Mouse (Mus musculus): ENCODE measurements around the gene Grm4. TPM values are rescaled to one million over a fixed set of nuclear protein-coding genes. Genes with fewer than 3 reads are reported as not detected.

The Grm4 gene
- polyA plus RNA-seq, 1 experiment, result not detected

GRCm38 (mm10) chr17:27512619-27513161, 8.5 kb downstream of the Grm4 start:
- peaks cover 98% of the 10 kb centered on the region for H3K27me3 ChIP-seq (ENCODE audit: control insufficient read depth, insufficient read depth, insufficient read length)
- H3K79me2 ChIP-seq (ENCODE audit: control insufficient read depth, insufficient read depth), result no peaks in the 10 kb centered on the region
- no peak for TF ChIP-seq MYOD1 (IDR thresholded peaks at IDR 0.05; ENCODE audit: control insufficient read depth in 1 of 3, insufficient read length in 2 of 3, low read depth in 2 of 3)
- no peak for TF ChIP-seq SRF (IDR thresholded peaks at IDR 0.05; ENCODE audit: control insufficient read depth, insufficient read length, low read depth)
- no peak for TF ChIP-seq USF1 (IDR thresholded peaks at IDR 0.05; ENCODE audit: low read depth)
- no peak for TF ChIP-seq POLR2A (IDR thresholded peaks at IDR 0.05; ENCODE audit: insufficient read length, low read depth)
- no peak for TF ChIP-seq REST (IDR thresholded peaks at IDR 0.05; ENCODE audit: insufficient read depth, insufficient read length)
- TF ChIP-seq E2F4 (IDR thresholded peaks at IDR 0.05; ENCODE audit: insufficient read depth), result no peak
- TF ChIP-seq MYOG (IDR thresholded peaks at IDR 0.05; ENCODE audit: control insufficient read depth in 1 of 3, insufficient read depth in 1 of 3, insufficient read length in 2 of 3, low read depth in 2 of 3), result no peak
- TF ChIP-seq POLR2AphosphoS2 (IDR thresholded peaks at IDR 0.05; ENCODE audit: insufficient read length, low read depth), result no peak
- TF ChIP-seq TCF3 (IDR thresholded peaks at IDR 0.05; ENCODE audit: insufficient read length, low read depth), result no peak
- TF ChIP-seq TCF12 (IDR thresholded peaks at IDR 0.05; ENCODE audit: insufficient read depth, poor library complexity, severe bottlenecking), result no peak
- no peak for TF ChIP-seq MAX (IDR thresholded peaks at IDR 0.05; ENCODE audit: low read depth)
- TF ChIP-seq CEBPB (IDR thresholded peaks at IDR 0.05; ENCODE audit: insufficient read depth, poor library complexity, severe bottlenecking), result no peak
- H3K4me3 ChIP-seq, result no peak overlapping the region
- H3K36me3 ChIP-seq (ENCODE audit: control insufficient read depth, insufficient read depth), result no peaks in the 10 kb centered on the region
- H3K4me2 ChIP-seq (ENCODE audit: low read depth), result no peak overlapping the region
- no peak overlapping the region for H3ac ChIP-seq (ENCODE audit: control insufficient read depth, insufficient read length)

DNA sequence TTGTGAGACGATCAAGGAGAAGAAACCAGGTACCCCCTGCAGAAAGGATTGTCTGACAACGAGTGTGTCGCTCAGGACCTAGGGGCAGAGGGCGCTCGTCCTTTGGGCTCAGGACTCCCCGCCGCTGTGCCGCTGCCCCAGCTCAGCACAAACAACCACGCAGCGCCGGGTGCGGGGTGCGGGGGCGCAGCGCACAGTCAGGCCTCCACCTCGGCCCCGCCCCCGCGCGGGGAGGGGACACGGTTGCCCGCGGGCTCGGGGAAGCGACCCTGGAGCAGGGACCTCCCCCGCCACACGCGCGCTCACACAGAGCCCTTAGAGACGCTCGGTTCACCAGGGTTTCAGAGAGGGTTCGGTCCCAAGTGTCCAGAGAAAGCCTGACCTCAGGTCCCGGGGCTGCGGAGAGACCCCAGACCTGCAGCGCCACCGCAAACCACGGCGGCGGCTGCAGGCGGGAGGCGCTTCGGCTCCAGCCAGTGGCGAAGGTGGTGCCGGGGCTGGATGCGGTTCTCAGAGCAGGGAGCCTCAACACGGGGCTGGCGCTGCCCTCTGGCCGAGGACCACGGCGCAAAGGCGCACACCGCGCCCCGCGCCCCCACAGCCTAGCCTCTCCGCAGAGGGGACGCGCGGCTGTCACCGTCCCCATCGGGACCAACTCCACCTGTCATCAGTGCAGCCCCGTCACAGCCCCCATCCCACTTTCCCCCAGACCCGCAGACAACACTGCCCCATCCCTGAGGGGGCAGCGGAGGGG, 9.2 kb downstream of the Grm4 start:
- Histone ChIP-seq H3ac (ENCODE audit: control insufficient read depth, insufficient read length) (no peak overlapping the region), H3K79me2 (ENCODE audit: control insufficient read depth, insufficient read depth) (no peaks in the 10 kb centered on the region), H3K4me3 (no peak overlapping the region), H3K4me2 (ENCODE audit: low read depth) (no peak overlapping the region), H3K36me3 (ENCODE audit: control insufficient read depth, insufficient read depth) (no peaks in the 10 kb centered on the region), H3K27me3 (ENCODE audit: control insufficient read depth, insufficient read depth, insufficient read length) (peaks cover 98% of the 10 kb centered on the region)
- TF ChIP-seq USF1 (IDR thresholded peaks at IDR 0.05; ENCODE audit: low read depth) (no peak), SRF (IDR thresholded peaks at IDR 0.05; ENCODE audit: control insufficient read depth, insufficient read length, low read depth) (no peak), TCF3 (IDR thresholded peaks at IDR 0.05; ENCODE audit: insufficient read length, low read depth) (no peak), MAX (IDR thresholded peaks at IDR 0.05; ENCODE audit: low read depth) (no peak), MYOD1 (IDR thresholded peaks at IDR 0.05; ENCODE audit: control insufficient read depth in 1 of 3, insufficient read length in 2 of 3, low read depth in 2 of 3) (no peak), POLR2A (IDR thresholded peaks at IDR 0.05; ENCODE audit: insufficient read length, low read depth) (no peak), REST (IDR thresholded peaks at IDR 0.05; ENCODE audit: insufficient read depth, insufficient read length) (no peak), CEBPB (IDR thresholded peaks at IDR 0.05; ENCODE audit: insufficient read depth, poor library complexity, severe bottlenecking) (no peak), MYOG (IDR thresholded peaks at IDR 0.05; ENCODE audit: control insufficient read depth in 1 of 3, insufficient read depth in 1 of 3, insufficient read length in 2 of 3, low read depth in 2 of 3) (no peak), E2F4 (IDR thresholded peaks at IDR 0.05; ENCODE audit: insufficient read depth) (no peak), TCF12 (IDR thresholded peaks at IDR 0.05; ENCODE audit: insufficient read depth, poor library complexity, severe bottlenecking) (no peak), POLR2AphosphoS2 (IDR thresholded peaks at IDR 0.05; ENCODE audit: insufficient read length, low read depth) (no peak)

DNA sequence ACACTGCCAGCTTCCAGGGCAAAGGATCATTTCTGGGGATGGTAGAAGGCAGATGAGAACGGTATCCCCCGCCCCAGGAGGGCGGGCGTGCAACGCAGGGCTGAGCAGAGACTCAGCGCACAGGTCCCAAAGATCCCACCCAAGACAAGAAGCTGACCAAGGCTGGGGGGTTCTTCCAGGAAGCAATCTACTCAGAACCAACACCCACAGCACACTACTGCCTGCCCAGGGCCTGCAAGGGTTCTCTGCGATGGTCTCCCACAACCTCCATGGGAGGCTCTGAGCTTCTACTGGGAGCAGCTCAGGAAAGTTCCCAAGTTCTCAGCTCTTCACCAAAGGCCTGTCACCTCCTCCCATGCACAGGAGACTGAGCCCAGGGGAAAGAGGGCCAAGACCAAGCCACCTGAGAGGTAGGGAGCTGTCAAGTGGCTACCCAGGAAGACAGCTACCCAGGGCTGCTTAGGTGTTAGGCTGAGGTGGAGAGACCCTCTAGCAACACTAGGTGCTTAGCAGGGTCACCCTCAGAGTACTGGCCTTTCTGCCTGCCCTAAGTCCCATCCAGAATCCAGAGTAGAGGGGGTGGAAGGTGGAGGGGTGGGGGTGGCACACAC, 10.0 kb downstream of the Grm4 start:
- Histone ChIP-seq H3ac (ENCODE audit: control insufficient read depth, insufficient read length) (no peak overlapping the region), H3K36me3 (ENCODE audit: control insufficient read depth, insufficient read depth) (no peaks in the 10 kb centered on the region), H3K4me2 (ENCODE audit: low read depth) (no peak overlapping the region), H3K79me2 (ENCODE audit: control insufficient read depth, insufficient read depth) (no peaks in the 10 kb centered on the region), H3K27me3 (ENCODE audit: control insufficient read depth, insufficient read depth, insufficient read length) (peaks cover 95% of the 10 kb centered on the region), H3K4me3 (no peak overlapping the region)
- TF ChIP-seq USF1 (IDR thresholded peaks at IDR 0.05; ENCODE audit: low read depth) (no peak), REST (IDR thresholded peaks at IDR 0.05; ENCODE audit: insufficient read depth, insufficient read length) (no peak), POLR2AphosphoS2 (IDR thresholded peaks at IDR 0.05; ENCODE audit: insufficient read length, low read depth) (no peak), TCF12 (IDR thresholded peaks at IDR 0.05; ENCODE audit: insufficient read depth, poor library complexity, severe bottlenecking) (no peak), SRF (IDR thresholded peaks at IDR 0.05; ENCODE audit: control insufficient read depth, insufficient read length, low read depth) (no peak), MAX (IDR thresholded peaks at IDR 0.05; ENCODE audit: low read depth) (no peak), POLR2A (IDR thresholded peaks at IDR 0.05; ENCODE audit: insufficient read length, low read depth) (no peak), E2F4 (IDR thresholded peaks at IDR 0.05; ENCODE audit: insufficient read depth) (no peak), CEBPB (IDR thresholded peaks at IDR 0.05; ENCODE audit: insufficient read depth, poor library complexity, severe bottlenecking) (no peak), MYOG (IDR thresholded peaks at IDR 0.05; ENCODE audit: control insufficient read depth in 1 of 3, insufficient read depth in 1 of 3, insufficient read length in 2 of 3, low read depth in 2 of 3) (no peak), TCF3 (IDR thresholded peaks at IDR 0.05; ENCODE audit: insufficient read length, low read depth) (no peak), MYOD1 (IDR thresholded peaks at IDR 0.05; ENCODE audit: control insufficient read depth in 1 of 3, insufficient read length in 2 of 3, low read depth in 2 of 3) (no peak)

GRCm38 (mm10) chr17:27510258-27511124, 10.7 kb downstream of the Grm4 start:
- H3K4me2 ChIP-seq (ENCODE audit: low read depth), result no peak overlapping the region
- H3K4me3 ChIP-seq, result no peak overlapping the region
- TF ChIP-seq POLR2AphosphoS2 (IDR thresholded peaks at IDR 0.05; ENCODE audit: insufficient read length, low read depth) (no peak), MYOG (IDR thresholded peaks at IDR 0.05; ENCODE audit: control insufficient read depth in 1 of 3, insufficient read depth in 1 of 3, insufficient read length in 2 of 3, low read depth in 2 of 3) (no peak), MYOD1 (IDR thresholded peaks at IDR 0.05; ENCODE audit: control insufficient read depth in 1 of 3, insufficient read length in 2 of 3, low read depth in 2 of 3) (no peak), TCF12 (IDR thresholded peaks at IDR 0.05; ENCODE audit: insufficient read depth, poor library complexity, severe bottlenecking) (no peak), USF1 (IDR thresholded peaks at IDR 0.05; ENCODE audit: low read depth) (no peak), E2F4 (IDR thresholded peaks at IDR 0.05; ENCODE audit: insufficient read depth) (no peak), POLR2A (IDR thresholded peaks at IDR 0.05; ENCODE audit: insufficient read length, low read depth) (no peak), CEBPB (IDR thresholded peaks at IDR 0.05; ENCODE audit: insufficient read depth, poor library complexity, severe bottlenecking) (no peak), SRF (IDR thresholded peaks at IDR 0.05; ENCODE audit: control insufficient read depth, insufficient read length, low read depth) (no peak), REST (IDR thresholded peaks at IDR 0.05; ENCODE audit: insufficient read depth, insufficient read length) (no peak), TCF3 (IDR thresholded peaks at IDR 0.05; ENCODE audit: insufficient read length, low read depth) (no peak), MAX (IDR thresholded peaks at IDR 0.05; ENCODE audit: low read depth) (no peak)
- H3K36me3 ChIP-seq (ENCODE audit: control insufficient read depth, insufficient read depth), result no peaks in the 10 kb centered on the region
- no peak overlapping the region for H3ac ChIP-seq (ENCODE audit: control insufficient read depth, insufficient read length)
- no peaks in the 10 kb centered on the region for H3K79me2 ChIP-seq (ENCODE audit: control insufficient read depth, insufficient read depth)
- H3K27me3 ChIP-seq (ENCODE audit: control insufficient read depth, insufficient read depth, insufficient read length), result peaks cover 88% of the 10 kb centered on the region

Data from myocyte (in vitro differentiated cells).